Mouse (Mus musculus) kidney, postnatal 14 days (tissue): ENCODE measurements around the gene Efcab7.

ENCODE experiments used
- DNase-seq: peaks from one replicate; pipeline ENCODE4 v3.0.0; 2022; ENCODE audit warnings: mixed read lengths

Efcab7 gene

DNA sequence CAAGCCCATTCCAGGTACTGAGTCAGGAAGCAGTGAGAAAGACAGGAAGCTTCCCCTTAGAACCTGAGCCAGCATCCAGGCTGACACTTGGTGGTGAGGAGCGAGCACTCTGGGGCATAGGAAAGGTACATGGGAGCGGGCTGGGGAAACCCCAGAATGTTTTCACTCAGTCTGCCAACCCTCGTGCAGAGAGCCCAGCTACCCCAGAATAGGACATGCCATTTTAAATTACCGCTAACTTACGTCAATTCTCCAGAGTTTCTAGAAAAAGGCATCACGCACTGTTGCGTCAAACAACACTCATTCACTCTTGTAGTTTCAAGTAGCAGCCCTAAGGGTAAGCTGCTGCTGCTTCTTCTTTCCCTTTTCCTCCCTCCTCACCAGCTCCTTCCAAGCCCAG, 116.0 kb downstream of the Efcab7 start:
- no peak for DNase-seq

DNA sequence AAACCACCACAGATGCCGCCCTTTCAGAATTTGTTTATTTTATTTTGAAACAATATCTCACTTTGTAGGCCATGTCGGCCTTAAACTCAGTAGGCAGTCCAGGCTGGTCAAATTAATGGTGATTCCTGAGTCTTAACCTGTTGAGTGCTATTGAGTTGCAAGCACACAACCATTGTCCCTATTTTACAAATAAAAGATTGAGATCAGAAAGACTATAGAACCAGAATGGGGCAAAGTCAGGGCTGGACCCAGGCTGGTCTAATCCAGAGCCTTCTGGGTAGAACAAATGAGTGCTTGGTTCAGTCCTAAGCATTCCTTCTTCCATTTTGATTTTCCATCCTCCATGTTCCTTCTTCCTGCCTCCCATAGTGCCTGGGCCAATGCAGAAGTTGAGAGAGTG, 117.5 kb downstream of the Efcab7 start:
- DNase-seq: no peak

DNA sequence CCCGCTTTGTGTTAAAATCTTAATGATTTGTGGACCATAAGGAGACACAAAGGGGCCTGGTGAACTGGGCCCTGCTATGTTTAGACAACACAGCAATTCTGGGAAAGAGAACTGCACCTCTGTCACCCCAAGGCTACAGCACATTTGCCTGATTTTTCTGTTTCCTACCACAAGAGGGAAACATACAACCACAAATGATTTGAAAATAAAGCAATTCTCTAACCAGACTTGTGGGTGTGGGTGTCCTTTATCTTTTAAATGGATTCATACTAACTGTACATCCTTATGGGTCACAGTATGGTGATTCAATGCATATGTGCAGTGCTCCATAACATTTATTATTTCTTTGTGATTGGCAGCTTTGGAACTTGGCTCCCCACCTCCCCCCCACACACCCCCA, 118.2 kb downstream of the Efcab7 start:
- DNase-seq: no peak

DNA sequence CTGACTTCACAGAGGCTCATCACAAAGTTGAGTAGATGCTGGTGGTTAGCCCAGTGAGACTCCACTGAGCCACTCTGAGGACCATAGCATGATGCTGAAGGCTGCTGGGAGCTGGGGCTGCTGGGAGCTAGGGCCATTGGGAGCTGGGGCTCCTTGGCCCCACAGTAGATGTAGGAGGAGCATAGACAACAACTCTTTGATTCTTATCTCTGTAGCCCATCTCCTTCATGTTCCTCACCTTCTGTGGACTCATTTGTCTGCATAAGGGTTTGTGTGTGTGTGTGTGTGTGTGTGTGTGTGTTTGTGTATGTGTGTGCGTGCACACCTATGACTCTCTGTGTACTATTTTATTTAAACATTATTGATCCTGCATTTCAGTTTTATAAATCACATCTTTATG, 118.9 kb downstream of the Efcab7 start:
- no peak for DNase-seq

DNA sequence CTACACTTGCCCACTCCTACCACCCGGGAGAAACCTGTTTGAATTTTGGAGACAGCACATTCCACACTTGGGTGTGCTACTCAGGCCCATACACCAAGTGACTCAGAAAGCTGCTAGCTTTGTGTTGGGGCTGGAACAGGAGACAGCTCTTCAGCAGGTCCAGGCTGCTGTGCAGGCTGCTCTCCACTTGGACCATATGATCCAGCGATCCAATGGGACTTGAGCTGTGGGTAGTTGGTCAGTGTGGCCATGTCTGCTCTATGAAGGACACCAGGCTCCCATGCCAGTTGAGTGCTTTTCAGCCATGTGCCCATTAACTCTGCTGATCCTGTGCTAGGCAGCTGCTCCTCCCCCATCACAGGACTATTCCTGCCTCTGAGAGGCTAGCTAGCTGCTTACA, 124.9 kb downstream of the Efcab7 start:
- no peak for DNase-seq

DNA sequence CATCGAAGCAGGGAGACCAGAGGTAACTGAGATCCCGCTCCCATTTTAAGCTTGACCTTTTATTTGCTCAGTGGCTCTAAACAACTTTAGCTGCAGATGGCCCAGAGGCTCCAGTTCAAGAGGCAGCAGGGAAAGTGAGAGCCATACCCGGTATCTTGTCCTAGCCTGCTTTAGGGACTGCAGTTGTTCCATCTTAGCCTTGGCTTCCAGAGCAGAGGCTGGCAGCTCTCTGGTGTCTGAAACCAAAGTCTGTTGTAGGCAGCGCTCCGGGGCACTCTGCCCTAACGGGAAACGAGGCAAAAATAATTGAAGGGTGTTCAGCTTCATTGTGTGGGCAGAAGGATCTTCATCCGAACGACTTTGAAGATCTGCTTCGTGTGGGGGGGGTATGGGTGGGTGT, 126.4 kb downstream of the Efcab7 start:
- DNase-seq: no peak

DNA sequence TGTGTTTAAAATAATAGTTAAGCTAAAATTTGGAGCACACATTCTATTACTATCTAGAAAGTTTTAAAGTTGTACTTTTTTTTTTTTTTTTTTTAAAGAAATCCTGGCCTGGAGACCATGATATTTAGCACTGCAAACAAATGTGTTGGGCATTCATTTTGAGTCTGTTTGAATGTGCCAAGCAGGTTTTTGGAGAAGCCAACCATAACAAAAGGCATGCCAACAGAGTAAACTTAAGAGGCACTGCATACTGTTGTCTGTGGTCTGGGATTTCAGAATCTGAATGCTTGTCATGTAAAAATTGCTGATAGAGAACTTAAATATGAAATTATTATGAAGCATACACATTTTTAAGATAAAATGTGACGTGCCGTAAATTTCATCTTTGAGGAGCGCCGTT, 128.2 kb downstream of the Efcab7 start:
- no peak for DNase-seq

DNA sequence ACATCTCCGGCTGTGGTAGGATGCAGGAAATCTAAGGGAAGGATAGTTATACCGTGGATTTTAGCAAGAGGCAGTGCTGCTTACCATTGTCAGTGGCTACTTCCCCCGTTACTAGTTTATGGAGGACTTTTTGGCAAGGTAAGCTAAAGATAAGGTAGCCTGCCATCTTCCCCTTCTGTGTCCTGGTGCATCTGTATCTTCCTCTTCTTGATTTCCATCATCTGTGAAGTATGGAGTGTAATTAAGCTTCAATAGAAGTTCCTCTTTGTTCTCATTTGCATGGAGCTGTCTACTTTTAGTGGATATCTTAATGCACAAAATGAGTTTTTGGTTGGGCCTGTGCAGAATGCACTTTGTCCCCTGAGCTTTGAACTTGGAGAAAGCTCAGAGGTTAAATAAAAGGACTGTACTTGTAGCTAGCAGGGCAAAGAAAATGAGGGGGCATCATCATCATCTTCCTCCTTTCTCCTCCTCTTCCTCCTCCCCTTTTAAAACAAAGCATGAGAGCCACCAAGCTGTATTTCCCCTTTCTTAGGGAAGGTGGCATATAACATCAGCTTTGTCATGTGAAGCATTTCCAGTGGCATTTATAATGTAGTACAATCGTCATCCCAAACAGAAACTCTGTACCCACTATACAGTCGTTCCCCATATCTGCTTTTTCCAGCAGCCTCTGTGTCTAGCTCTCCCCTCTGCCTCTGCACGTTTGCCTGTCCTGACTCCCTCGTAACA, 129.3 kb downstream of the Efcab7 start:
- DNase-seq: no peak

DNA sequence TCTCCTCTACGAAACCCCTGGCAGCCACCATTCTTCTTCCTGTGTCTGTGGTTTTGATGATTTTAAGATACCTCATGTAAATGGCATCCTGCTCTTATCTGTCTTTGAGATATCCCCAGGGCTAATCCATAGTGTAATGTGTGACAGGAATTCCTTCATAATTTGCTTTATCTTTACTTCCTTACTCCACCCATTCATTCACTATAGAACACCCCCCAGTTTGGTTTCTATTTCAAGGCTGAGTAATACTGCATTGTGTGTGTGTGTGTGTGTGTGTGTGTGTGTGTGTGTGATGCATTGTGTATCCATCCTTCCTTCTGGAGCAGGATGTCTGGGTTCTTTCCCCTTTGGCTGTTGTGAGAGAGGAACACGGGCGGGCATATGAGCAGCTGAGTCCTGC, 130.3 kb downstream of the Efcab7 start:
- DNase-seq: no peak
